Mouse (Mus musculus) macrophage (primary cell): ENCODE data around the gene Fmod. TPM values are rescaled to one million over a fixed set of nuclear protein-coding genes. Genes with fewer than 3 reads are reported as not detected.

Experiments used
- H3K27ac ChIP-seq: fragments of 350-480 bp; formaldehyde crosslinking; 2 replicates; pipeline ENCODE4 v1.9.0; 2021
- H3K36me3 ChIP-seq: fragments of 350-480 bp; formaldehyde crosslinking; 2 replicates; pipeline ENCODE4 v1.9.0; 2021; ENCODE audit errors: inconsistent target
- H3K4me3 ChIP-seq: fragments of 350-480 bp; formaldehyde crosslinking; 2 replicates; pipeline ENCODE4 v1.9.0; 2021; ENCODE audit errors: inconsistent target
- H3K79me2 ChIP-seq: fragments of 350-480 bp; formaldehyde crosslinking; 2 replicates; pipeline ENCODE4 v1.9.0; 2021; ENCODE audit errors: inconsistent target
- WGBS: methylation state at CpG from one replicate; pipeline ENCODE4 v1.1.7; 2026; ENCODE audit warnings: inconsistent platforms; ENCODE audit not compliant: missing documents; 5-methylcytosine and 5-hydroxymethylcytosine counted together
- polyA plus RNA-seq: library from polyadenylated mRNA; stranded (reverse); fragments of 250-400 nt; gene quantifications from 3 replicates; pipeline ENCODE4 v1.2.4, GENCODE M21; 2018; ENCODE audit warnings: inconsistent platforms

Gene Fmod
- polyA plus RNA-seq, 1 experiment from 2014 or later: not detected

DNA sequence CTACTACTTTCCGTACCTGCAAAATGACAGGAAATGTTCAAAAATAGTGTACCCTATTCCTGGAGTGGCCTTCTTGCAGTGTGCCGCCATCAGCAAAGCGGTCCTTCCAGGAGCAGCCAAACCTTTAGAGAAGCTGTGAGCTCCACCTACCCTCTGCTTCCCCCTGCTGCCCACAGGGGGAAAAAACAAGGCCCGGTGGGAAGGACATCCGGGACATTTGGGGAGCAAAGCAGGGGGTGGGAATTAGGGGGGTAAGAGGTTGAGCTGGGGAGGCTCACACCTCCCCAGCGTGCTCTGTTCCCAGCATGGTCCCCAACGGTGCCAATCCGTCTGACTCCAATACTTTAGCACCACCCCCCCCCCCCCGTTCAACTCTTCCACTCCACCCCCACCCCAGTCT, 8.9 kb downstream of the Fmod start:
- Histone ChIP-seq H3K36me3 (no peaks in the 10 kb centered on the region), H3K27ac (no peak overlapping the region), H3K4me3 (no peak overlapping the region), H3K79me2 (no peaks in the 10 kb centered on the region)
- WGBS: 14% methylated on average over 8 of the region's 9 CpGs

DNA sequence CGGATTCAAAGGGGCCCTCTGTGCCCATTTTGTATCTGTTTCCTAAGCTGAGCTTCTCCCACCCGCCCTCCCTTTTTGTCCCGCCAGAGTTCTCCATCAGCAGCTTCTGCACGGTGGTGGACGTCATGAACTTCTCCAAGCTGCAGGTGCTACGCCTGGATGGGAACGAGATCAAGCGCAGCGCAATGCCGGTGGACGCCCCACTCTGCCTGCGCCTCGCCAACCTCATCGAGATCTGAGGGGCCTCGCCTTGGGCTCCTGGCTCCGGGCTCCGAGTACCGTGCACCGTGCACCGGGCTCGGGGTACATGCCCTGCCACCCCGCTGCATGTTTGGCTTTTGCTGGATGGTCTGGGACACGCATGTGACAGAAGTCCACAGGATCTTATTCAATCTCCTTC, 9.3 kb downstream of the Fmod start:
- Histone ChIP-seq H3K79me2 (no peaks in the 10 kb centered on the region), H3K36me3 (no peaks in the 10 kb centered on the region), H3K4me3 (no peak overlapping the region), H3K27ac (no peak overlapping the region)
- 30% methylated on average over 17 of the region's 23 CpGs for WGBS

DNA sequence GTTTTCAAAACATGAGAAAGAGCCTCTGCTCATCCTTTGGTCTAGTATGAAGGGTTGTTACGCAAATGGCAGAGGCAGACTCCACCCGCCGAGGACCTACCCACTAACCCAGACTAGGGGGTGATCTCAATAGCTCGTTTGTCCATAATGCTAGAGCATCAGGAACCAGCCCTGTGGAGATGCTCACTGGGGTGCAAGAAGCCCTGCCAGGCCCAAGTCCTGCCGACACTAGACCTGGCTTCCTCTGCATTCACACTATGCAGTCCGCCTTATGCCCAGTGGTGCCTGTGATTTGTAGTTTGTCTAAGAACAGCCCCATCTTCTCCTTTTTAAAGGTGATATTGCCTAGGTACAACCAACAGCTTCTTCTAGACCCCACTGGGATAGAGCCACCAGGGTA, 10.4 kb downstream of the Fmod start:
- Histone ChIP-seq H3K4me3 (no peak overlapping the region), H3K79me2 (no peaks in the 10 kb centered on the region), H3K36me3 (no peaks in the 10 kb centered on the region), H3K27ac (no peak overlapping the region)
- 82% methylated on average over 6 of the region's 6 CpGs for WGBS

DNA sequence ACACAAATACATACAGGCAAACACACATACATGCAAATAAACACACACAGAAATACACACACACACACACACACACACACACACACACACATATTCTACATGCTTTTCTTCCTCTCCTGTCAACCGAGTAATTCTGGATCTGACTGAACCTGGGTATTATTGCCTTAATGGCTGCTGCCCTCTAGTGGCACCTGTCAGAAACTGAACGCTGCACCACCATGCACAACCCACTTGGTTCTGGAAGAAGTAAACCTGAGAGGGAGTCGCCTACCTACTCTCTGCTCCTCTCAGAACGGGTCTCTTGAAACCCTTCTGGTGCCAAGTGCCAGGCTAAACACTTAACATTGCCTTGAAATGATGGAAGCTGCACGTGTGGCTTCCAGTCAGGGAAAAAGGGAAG, 11.7 kb downstream of the Fmod start:
- 3% methylated on average over 5 of the region's 5 CpGs for WGBS
- Histone ChIP-seq H3K36me3 (no peaks in the 10 kb centered on the region), H3K4me3 (no peak overlapping the region), H3K79me2 (no peaks in the 10 kb centered on the region), H3K27ac (no peak overlapping the region)

DNA sequence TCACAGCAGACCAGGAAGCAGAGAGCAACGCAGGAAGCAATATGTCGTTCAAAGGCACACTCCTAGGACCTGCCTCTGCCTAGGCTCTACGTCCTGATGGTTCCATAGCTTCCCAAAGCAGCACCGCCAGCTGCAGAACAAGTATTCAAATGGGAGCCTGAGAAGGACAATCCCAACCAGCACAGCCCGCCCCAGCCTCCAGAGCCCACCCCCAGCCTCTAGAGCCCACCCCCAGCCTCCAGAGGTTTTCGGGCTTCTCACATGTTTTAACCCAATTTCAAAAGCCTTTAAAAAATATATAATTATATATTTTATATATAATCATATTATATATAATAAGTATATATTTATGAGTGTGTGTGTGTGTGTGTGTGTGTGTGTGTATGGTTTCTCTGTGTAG, 12.5 kb downstream of the Fmod start:
- no peak overlapping the region for H3K27ac ChIP-seq
- no peaks in the 10 kb centered on the region for H3K36me3 ChIP-seq
- 64% methylated on average over 6 of the region's 6 CpGs for WGBS
- no peaks in the 10 kb centered on the region for H3K79me2 ChIP-seq
- H3K4me3 ChIP-seq: no peak overlapping the region

DNA sequence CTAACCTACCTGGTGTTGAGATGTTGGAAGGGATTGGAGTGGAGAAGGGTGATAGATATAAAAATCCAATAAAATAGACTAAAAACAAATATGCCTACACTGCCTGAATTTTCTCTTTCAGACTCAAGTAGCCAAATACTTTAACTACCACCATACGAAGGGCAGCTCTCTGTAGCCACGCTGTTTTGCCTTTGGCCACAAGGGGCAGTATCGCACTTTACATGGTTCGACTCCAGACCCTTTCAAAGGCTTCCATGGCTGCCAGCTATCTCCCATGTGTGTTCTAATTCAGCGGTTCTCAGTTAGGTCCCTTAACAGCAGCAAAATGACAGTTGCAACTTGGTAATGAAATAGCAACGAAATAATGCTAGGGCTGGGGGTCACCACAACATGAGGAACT, 16.2 kb downstream of the Fmod start:
- WGBS: 2% methylated on average over 6 of the region's 6 CpGs
- no peaks in the 10 kb centered on the region for H3K79me2 ChIP-seq
- H3K27ac ChIP-seq: no peak overlapping the region
- no peak overlapping the region for H3K4me3 ChIP-seq
- no peaks in the 10 kb centered on the region for H3K36me3 ChIP-seq

DNA sequence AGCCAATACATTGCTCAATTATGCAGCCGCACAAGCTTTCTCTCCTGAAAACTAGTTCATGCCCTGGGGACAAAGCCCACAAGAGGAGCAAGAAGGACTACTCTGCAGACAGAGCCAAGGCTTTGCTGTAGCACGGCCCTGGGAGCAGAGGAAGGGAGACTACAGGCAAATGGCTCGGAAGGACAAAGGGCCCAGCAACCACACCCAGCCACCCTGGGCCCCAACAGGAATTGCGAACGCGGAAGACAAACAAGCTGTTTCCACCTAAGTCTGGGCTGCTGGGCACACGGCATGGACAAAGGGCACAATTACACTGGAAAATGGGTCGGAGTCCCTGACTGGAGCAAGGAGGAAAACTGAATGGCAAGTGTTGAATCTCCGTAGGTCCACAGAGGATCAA, 18.0 kb downstream of the Fmod start:
- no peaks in the 10 kb centered on the region for H3K79me2 ChIP-seq
- H3K36me3 ChIP-seq: no peaks in the 10 kb centered on the region
- H3K4me3 ChIP-seq: no peak overlapping the region
- 88% methylated on average over 9 of the region's 9 CpGs for WGBS
- no peak overlapping the region for H3K27ac ChIP-seq

DNA sequence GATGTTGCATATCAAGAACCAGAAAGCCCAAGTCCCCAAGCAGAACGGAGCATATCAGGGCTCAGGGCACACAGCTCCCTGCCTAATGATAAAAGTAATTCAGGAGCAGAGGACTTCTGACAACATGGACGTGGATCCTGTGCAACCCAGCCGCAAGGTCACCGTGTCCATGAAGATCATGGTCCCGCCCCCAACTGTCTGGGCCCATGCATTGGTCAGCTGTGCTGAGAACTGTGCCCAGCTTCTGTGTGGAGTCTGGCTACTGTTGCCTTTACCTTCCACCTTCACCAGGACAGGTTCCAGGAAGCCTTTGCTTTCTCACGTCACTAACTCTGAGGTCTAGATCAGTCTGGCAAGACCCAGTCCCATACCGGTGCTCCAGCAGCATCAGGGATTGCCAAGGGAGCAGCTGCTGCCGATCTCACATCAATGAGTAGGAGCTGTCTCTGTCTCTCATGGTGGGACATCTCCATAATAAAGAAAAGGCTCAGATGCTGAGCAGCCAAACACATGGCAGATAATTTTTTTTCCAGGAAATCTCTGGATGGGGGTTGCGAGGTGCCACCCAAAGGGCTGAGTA, 18.7 kb downstream of the Fmod start:
- Histone ChIP-seq H3K27ac (no peak overlapping the region), H3K79me2 (no peaks in the 10 kb centered on the region), H3K4me3 (no peak overlapping the region), H3K36me3 (no peaks in the 10 kb centered on the region)
- WGBS: 94% methylated on average over 9 of the region's 9 CpGs

DNA sequence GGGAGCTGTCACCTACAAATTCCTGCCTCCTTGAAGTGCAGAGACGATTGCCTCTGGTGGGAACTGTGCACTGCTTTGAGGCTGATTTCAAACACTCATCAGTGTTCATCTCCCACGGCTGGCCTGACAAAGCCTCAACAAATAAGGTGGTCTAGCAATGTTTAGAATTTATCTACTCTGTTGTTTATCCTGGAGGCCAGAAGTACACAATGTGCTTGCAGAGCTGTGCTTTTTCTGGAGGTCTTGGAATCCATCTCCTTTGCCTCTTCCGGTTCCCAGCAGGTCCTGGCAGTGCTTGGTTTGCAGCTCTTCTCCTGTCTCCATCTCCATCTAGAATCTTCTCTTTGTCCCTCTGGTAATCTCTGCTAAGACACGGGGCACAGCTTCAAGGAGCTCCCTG, 19.2 kb downstream of the Fmod start:
- Histone ChIP-seq H3K4me3 (no peak overlapping the region), H3K79me2 (no peaks in the 10 kb centered on the region), H3K36me3 (no peaks in the 10 kb centered on the region), H3K27ac (no peak overlapping the region)
- whole genome bisulfite sequencing: 94% methylated on average over 4 of the region's 4 CpGs

DNA sequence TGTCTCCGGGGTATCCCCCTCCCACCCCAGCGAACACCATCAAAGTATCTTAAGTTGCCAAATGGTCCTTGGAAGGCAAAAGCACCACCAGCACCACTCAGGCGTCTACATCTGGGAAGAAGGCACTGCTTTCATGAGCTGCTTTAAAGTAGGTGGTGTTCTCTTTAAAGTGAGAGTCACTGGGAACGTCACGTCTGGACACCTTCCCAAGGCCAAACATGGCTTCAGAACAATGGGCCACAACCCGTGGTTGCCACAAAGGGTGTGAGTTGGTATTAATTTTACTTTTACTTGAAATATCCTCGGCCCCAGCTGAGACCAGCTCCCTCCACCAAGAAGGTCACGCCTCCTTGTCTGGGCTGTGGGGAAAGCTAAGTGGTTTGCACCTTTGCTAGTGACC, 20.7 kb downstream of the Fmod start:
- 93% methylated on average over 8 of the region's 8 CpGs for WGBS

DNA sequence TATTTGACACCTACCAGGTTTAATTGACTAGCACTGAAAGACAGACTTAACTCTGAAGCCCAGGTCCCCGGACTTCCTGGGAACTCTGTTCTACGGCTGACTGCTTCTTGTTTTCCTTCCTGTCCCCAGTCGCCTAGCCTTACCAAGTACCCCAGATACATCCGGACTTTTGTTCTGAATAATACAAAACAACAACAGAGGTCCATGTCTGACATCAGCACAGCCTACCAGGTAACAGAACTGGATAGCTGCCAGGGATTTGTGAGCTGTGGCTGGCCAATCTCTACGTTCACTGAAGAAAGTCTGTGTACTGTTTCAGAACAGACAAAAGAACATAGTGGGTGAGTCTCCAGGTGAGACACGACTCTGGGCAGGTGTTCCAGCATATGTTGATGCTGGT, 21.8 kb downstream of the Fmod start:
- no peak overlapping the region for H3K4me3 ChIP-seq
- WGBS: 35% methylated on average over 6 of the region's 6 CpGs
- H3K79me2 ChIP-seq: no peaks in the 10 kb centered on the region
- H3K27ac ChIP-seq: no peak overlapping the region
- no peaks in the 10 kb centered on the region for H3K36me3 ChIP-seq

More for the DNA sequence above, 20.7 kb downstream of the Fmod start:
- no peaks in the 10 kb centered on the region for H3K79me2 ChIP-seq
- H3K27ac ChIP-seq: no peak overlapping the region
- H3K4me3 ChIP-seq: no peak overlapping the region
- no peaks in the 10 kb centered on the region for H3K36me3 ChIP-seq

DNA sequence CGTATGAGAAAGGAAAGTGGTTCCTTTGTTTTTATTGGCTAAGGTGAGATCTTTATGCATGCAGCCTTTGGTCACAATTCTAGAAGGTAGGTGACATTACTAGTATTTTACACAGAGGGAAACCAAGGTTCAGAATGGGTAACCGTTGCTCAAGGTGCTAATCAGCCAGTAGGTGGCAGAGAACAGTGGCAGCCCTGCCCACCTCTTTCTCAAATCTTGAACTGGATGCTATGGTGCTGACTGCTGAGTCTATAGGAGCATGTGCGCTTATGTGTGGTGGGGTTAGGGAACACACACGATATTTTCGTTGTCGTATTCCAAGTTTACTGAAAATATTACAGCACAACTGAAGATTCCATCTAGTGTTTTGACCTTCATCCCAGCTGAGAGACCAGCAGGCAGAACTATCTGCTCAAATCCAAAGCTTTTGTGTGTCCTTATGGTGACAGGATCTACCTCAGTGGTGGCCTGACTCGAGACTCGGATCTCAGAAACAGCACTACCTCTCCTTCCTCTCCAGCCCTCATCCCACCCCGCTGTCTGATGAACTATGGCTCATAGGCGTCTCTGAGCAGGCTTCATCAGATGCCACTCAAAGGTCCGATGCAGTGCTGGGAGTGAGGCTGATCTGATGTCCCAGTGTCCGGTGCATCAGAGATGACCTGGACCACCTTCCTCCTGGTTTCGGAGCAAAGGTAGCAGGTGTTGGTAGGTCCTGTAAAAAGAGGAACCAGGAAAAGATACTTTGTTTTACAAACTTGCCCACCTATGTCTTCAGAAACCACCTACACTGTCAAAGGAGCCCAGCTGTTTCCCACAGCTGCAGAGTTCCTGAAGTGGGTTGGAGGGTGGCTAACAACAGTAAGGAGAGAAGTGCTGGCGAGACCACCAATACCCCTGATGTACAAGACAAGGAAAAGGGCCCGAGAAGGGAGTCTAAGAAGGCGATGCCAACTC, 23.0 kb downstream of the Fmod start:
- H3K36me3 ChIP-seq: no peaks in the 10 kb centered on the region
- no peak overlapping the region for H3K27ac ChIP-seq
- peak overlapping the region; percentile 0; the same call in 1 of the 2 replicates for H3K4me3 ChIP-seq
- 47% methylated on average over 16 of the region's 16 CpGs for WGBS
- H3K79me2 ChIP-seq: no peaks in the 10 kb centered on the region

DNA sequence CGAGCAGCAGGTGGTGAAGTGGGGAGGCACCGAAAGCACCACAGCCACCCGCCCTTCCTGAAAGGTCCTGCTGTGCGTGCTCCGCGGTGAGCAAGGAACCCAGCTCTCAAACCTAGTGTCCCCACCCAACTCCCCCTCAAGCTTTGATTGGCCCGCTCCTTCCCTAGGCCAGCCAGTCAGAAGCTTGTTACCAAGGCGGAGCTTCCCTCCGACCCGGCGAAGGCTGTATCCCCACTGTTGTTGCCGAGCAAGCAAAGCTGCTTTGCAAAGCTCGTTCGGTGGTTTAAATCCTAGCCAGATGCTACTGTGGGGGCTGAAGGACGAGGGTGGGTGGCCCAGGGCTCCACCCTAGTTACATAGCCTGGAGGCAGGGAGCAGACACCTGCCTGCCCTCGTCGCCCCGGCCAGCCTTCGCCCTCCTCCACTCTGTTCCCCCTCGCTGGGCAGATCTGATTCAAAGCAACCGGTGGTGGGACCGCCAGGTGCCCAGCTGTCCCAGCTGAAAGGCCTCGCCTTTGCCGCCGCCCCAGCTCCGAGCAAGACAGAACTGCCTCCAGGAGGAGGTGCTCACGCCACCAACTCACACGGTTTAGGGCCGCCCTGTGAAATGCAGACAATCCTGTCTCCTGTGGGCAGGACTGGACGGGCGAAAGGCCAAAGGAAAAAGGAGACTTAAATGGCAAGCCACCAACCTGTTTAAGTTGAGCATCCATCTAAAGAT, 24.0 kb downstream of the Fmod start:
- WGBS: 15% methylated on average over 29 of the region's 31 CpGs
- H3K4me3 ChIP-seq: peak overlapping the region; percentile 0; the same call in 1 of the 2 replicates
- no peaks in the 10 kb centered on the region for H3K79me2 ChIP-seq
- H3K36me3 ChIP-seq: no peaks in the 10 kb centered on the region
- 0 out of 2 replicates have a peak overlapping the region, but pooled peaks have one; percentile 15 for H3K27ac ChIP-seq

DNA sequence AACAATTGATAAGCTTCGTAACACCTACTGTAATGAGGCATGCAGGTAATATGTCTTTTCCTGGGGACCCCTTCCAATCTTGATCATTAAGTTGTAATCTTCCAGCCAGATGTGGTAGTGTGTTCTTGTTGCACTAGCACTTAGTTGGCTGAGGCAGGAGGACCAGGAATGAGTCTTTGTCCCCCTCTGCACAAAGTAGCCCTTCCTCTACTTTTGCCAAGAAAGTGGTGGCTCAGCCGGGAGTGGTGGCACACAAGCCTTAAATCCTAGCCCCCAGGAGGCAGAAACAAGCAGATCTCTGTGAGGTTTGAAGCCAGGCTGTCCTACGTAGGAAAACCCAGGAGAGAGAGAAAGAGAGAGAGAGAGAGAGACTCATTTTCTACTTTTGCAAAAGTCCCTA, 24.9 kb downstream of the Fmod start:
- Histone ChIP-seq H3K4me3 (no peak overlapping the region), H3K79me2 (no peaks in the 10 kb centered on the region), H3K27ac (no peak overlapping the region), H3K36me3 (no peaks in the 10 kb centered on the region)
- WGBS: 88% methylated on average over 3 of the region's 3 CpGs
